Mouse (Mus musculus) ES-Bruce4 (cell line): ENCODE measurements around the gene Tanc1.

Experiments
- CTCF ChIP-seq: IDR thresholded peaks from one replicate; pipeline ENCODE4 v1.8.1; 2011; ENCODE audit warnings: low read depth, low read length
- POLR2A ChIP-seq: IDR thresholded peaks from one replicate; pipeline ENCODE4 v1.8.1; 2011; ENCODE audit warnings: low read length; ENCODE audit not compliant: insufficient read depth

DNA sequence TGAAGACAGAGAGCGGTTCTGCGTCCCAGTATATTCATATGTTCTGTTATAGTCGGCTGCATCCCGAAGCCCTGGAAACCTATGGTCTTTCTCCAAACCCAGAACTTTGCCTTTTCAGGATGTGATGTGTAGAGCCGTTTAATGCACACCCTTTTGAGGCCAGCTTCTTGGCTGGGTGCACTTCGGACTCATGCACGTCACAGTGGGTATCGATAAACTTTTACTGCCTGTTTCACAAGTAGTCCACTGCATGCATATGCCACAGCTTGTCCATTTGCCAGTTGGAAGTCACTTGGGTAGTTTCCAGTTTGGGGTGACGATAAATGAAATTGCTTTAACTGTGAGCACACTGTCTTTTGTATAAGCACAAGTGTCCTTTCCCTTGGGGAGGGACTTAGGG, 135.9 kb downstream of the Tanc1 start:
- TF ChIP-seq CTCF = no peak
- no peak for TF ChIP-seq POLR2A
